Comparison of ENCODE assay signal across 30 mouse cellular contexts in genomic region chr13:35513120-35513519, GRCm38 (mm10).
DNase-seq lines count a peak whose midpoint lies in the region; ATAC-seq lines count a peak whose summit lies in the region.
"Had no signal": no experiment of that assay in that cellular context is flagged by ENCODE, and none has a peak within 500 bp of the region (broad histone marks: within the 10 kb centered on the region; RNA-seq: fewer than 3 reads in every experiment).

No protein-coding gene starts in this region.

- no peak overlapping the region for H3K27ac ChIP-seq in forebrain, embryonic 10.5 days
- H3K27ac ChIP-seq in intestine, embryonic 16.5 days (ENCODE audit: low read length), result no peak overlapping the region
- H3K27ac ChIP-seq: embryonic facial prominence, embryonic 13.5 days; hindbrain, embryonic 14.5 days; kidney, embryonic 15.5 days; limb, embryonic 13.5 days; midbrain, embryonic 12.5 days; stomach, embryonic 15.5 days had no signal

- H3K9ac ChIP-seq in intestine, embryonic 16.5 days (ENCODE audit: low read depth, low read length), result no peak overlapping the region
- H3K9ac ChIP-seq: embryonic facial prominence, embryonic 13.5 days; hindbrain, embryonic 14.5 days; kidney, embryonic 15.5 days; limb, embryonic 13.5 days; midbrain, embryonic 12.5 days; stomach, embryonic 15.5 days had no signal

- DNase-seq in adrenal gland, postnatal 10 days, result peak; percentile 13
- DNase-seq in adrenal gland, adult 18-20 months (ENCODE audit: low spot score in 2 of 2), result no peak
- DNase-seq in left cerebral cortex, postnatal 25 days (ENCODE audit: low spot score in 2 of 2), result peak; percentile 28 to 83
- DNase-seq in right cerebral cortex, postnatal 36 days (ENCODE audit: low spot score in 2 of 2), result peak; percentile 37 to 56
- no peak for DNase-seq in forebrain, embryonic 10.5 days (ENCODE audit: extremely low spot score, low spot score)
- DNase-seq in urinary bladder, postnatal 14 days (ENCODE audit: low spot score), result no peak
- DNase-seq: adrenal gland, postnatal 25 days; cerebellum, adult 18-20 months; cerebellum, postnatal 10 days; gastrocnemius, postnatal 14 days; heart, adult 18-20 months; heart, postnatal 4 days; kidney, adult 18-20 months; kidney, postnatal 25 days; lung, postnatal 36 days; thymus, postnatal 14 days had no signal

- ATAC-seq in frontal cortex, adult (ENCODE audit: low TSS enrichment), result peak; percentile 91
- ATAC-seq in intestine, embryonic 16.5 days, result no peak
- ATAC-seq: forebrain, embryonic 16.5 days; Patski had no signal

- no peaks in the 10 kb centered on the region for H3K9me3 ChIP-seq in forebrain, embryonic 10.5 days
- no peaks in the 10 kb centered on the region for H3K9me3 ChIP-seq in intestine, embryonic 16.5 days (ENCODE audit: control insufficient read depth, low read length)
- H3K9me3 ChIP-seq: embryonic facial prominence, embryonic 13.5 days; G1E; kidney, embryonic 15.5 days; limb, embryonic 13.5 days; megakaryocyte, embryonic 14.5 days; midbrain, embryonic 12.5 days; stomach, embryonic 15.5 days had no signal

- no peak overlapping the region for H3K4me3 ChIP-seq in forebrain, embryonic 10.5 days
- no peak overlapping the region for H3K4me3 ChIP-seq in intestine, embryonic 16.5 days (ENCODE audit: low read length)
- H3K4me3 ChIP-seq: embryonic facial prominence, embryonic 13.5 days; kidney, embryonic 15.5 days; limb, embryonic 13.5 days; megakaryocyte, embryonic 14.5 days; midbrain, embryonic 12.5 days; stomach, embryonic 15.5 days had no signal

- intact Hi-C loops in left cerebral cortex, postnatal 25 days (cut with DNase I), result loop anchor here (5.0 kb wide), 2 partner anchors 154 to 229 kb away; no protein-coding TSS in a partner anchor

- no peaks in the 10 kb centered on the region for H3K36me3 ChIP-seq in forebrain, embryonic 10.5 days (replicated peaks)
- H3K36me3 ChIP-seq in intestine, embryonic 16.5 days (ENCODE audit: control insufficient read depth, insufficient read depth, low read length), result no peaks in the 10 kb centered on the region
- H3K36me3 ChIP-seq: embryonic facial prominence, embryonic 13.5 days; G1E; kidney, embryonic 15.5 days; limb, embryonic 13.5 days; midbrain, embryonic 12.5 days; stomach, embryonic 15.5 days had no signal

- no peaks in the 10 kb centered on the region for H3K4me1 ChIP-seq in forebrain, embryonic 10.5 days
- no peaks in the 10 kb centered on the region for H3K4me1 ChIP-seq in intestine, embryonic 16.5 days (ENCODE audit: control insufficient read depth, insufficient read depth, low read length)
- H3K4me1 ChIP-seq: embryonic facial prominence, embryonic 13.5 days; kidney, embryonic 15.5 days; limb, embryonic 13.5 days; midbrain, embryonic 12.5 days; stomach, embryonic 15.5 days had no signal

- WGBS in forebrain, embryonic 10.5 days, result 92% methylated on average over 8 of the region's 8 CpGs
- 91% methylated on average over 8 of the region's 8 CpGs for WGBS in intestine, embryonic 16.5 days

- no peak overlapping the region for H3K4me2 ChIP-seq in intestine, embryonic 16.5 days (ENCODE audit: low read depth, low read length)
- H3K4me2 ChIP-seq: embryonic facial prominence, embryonic 13.5 days; heart, embryonic 11.5 days; hindbrain, embryonic 14.5 days; kidney, embryonic 15.5 days; limb, embryonic 13.5 days; liver, embryonic 11.5 days; midbrain, embryonic 12.5 days; stomach, embryonic 15.5 days had no signal

- no peaks in the 10 kb centered on the region for H3K27me3 ChIP-seq in forebrain, embryonic 10.5 days (ENCODE audit: poor library complexity, severe bottlenecking)
- H3K27me3 ChIP-seq in intestine, embryonic 16.5 days (replicated peaks; ENCODE audit: control insufficient read depth, insufficient read depth, low read length), result no peaks in the 10 kb centered on the region
- H3K27me3 ChIP-seq: embryonic facial prominence, embryonic 13.5 days; kidney, embryonic 15.5 days; limb, embryonic 13.5 days; megakaryocyte, embryonic 14.5 days; midbrain, embryonic 12.5 days; Patski; stomach, embryonic 15.5 days had no signal

Comparison
In these comparisons a context has a peak if more than half of its experiments do, and no peak if none do; other contexts are left out.
1. DNase-seq: peak in adrenal gland, postnatal 10 days (single experiment), left cerebral cortex, postnatal 25 days (2 of 2) and right cerebral cortex, postnatal 36 days (2 of 2); none in adrenal gland, adult 18-20 months (0 of 2), forebrain, embryonic 10.5 days (single experiment) and urinary bladder, postnatal 14 days (single experiment).